Mouse (Mus musculus): Measurements from ENCODE around the gene Cdk5rap2.
A peak's percentile ranks its signal among the peaks of the same experiment; 100 is the strongest.

Cdk5rap2 gene

DNA sequence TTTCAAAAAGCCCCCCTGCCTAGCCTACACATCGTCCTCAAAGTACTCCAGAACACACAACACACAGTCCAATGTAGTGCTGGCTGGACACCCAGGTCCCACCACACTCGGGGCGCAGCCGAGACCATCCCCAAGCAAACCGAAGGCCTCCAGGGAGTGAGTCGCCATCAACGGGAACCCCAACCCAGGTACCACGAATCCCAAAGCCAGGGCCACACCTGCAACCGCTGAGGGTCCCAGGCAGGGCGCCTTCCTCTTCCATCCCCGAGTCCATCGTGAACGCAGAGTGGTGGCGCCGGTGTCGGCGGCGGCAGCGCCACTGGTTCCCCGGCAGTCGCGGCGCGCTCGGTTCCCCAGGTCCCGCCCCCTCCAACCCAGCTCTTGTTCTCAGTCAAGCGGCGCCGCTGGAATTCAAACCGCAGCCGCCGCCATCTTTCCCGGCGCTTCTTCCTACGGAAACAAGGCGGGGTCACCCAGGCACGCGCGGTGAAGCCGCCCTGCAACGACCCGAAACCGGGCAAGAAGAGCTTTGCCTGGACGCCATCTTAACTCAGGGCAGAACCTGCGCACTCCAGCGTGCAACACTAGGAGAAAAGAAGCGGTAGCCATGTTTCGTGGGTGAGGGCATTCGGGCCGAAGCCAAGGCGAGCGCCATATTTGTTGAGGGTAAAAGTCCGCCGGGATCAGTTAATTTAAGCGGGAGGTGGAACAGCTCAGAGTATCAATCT lies at the start of gene Cdk5rap2:
Gene Cdk5rap2, minus strand, starts transcription at position 450 of the 728 bp plus-strand sequence.
- DNase-seq (ENCODE audit: low spot score) = peak; percentile 97

DNA sequence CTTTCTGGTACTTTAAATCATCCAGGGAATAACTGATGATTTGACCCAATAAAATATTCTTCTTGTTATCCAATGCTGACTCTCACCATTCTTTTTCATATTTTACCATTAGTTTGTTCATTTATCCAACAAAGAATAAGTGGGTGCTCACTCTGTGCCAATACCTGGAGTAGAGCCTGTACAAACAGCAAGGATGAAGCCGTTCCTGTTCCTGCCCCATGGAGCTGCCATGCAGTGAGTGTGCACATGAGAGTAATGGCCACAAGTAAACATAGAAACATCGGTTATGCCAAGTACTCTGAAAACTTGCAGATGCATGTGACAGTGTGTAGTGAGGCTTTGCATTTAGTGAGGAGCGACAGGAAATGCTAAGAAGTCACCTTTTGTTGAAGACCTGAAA lies 41.9 kb upstream of the Cdk5rap2 start:
- no peak for DNase-seq (ENCODE audit: low spot score)

DNA sequence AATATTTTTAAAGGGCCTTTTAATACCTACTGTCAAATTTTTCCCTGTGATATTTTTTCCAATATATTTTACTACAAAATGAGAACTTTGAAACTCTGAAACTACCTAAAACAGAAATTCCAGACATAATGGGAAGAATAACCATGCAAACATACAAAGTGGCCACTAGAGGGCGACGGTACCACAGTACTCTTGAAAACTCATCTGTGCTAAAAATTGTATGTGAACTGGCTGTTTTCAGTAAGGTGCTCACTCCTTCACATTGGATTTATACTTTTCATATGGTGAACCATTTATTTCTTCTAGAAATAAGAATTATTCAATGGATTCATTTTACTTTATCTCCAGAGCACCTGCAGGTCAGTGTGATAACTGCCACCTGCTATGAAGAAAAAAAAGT lies 41.5 kb upstream of the Cdk5rap2 start:
- DNase-seq (ENCODE audit: low spot score) = peak; percentile 79

DNA sequence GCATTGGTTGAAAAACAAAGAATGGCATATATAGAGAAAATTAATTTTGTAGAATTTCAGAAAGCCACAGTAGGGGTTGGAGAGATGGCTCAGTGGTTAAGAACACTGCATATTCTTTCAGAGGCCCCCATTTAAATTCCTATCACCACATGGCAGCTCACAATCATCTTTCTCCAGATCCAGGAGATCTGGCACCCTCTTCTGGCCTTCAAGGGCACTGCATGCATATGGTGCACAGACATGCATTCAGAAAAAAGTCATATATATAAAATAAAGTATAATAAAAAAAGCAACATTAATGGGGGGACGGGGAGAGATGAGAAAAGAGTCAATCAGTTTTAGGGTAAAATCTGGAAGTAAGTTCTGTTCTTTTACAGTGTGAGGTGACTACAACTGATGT lies 39.4 kb upstream of the Cdk5rap2 start:
- no peak for DNase-seq (ENCODE audit: low spot score)

DNA sequence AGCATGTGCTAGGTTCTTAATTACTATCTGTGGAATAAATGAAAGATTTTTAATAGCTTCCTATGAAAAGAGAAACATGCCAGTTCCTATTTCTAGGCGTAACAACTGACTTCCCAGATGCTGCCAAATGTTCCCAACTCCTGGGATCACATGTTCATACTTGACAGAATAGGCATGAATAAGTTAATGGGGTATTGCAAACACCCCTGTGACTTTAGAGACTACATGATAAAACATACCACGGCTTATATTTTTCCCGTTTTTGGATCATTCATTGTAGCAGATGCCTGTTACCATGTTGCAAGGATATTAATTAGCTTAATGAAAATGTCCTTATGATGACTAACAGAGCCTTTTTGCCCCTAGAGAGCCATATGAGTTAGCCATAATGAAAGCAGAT lies 36.5 kb upstream of the Cdk5rap2 start:
- DNase-seq (ENCODE audit: low spot score) = no peak

DNA sequence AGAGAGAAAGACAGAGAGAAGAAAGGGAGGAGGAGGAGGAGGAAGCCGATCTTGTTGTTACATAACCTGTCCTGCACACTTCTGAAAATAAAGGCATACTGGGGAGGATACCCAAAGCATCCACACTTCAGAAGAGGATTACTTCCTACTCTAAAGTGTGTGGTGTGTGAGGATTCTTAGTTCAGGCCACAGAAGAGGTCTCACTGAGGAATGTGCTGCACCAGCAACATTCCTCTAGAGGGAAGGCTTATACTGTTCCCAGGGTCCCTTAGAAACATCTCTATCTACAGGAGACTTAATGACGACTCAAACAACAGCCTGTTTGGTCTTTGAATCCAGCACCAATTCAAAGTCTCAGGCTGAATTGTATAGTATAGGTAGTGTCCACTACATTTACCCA lies 10.0 kb upstream of the Cdk5rap2 start:
- DNase-seq (ENCODE audit: low spot score) = no peak

DNA sequence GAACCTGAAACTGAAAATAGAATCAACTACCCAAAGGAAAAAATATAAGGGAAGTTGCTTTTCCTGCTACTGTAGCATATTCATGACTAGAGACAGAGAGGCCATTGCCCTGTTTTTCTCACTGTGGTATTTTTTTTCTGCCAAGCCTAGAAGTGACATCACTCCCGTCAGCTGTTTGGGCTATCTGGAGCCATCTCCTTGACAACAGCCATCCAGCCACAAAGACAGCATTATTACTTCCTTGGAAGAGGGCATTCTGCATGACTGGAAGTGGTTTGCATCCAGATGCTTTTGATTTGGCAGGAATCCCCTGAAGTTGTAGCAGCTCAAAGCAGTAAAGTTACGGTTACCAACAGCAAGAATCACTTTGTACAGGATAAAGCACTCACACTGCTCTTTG lies 1.9 kb upstream of the Cdk5rap2 start:
- peak; percentile 65 for DNase-seq (ENCODE audit: low spot score)

DNA sequence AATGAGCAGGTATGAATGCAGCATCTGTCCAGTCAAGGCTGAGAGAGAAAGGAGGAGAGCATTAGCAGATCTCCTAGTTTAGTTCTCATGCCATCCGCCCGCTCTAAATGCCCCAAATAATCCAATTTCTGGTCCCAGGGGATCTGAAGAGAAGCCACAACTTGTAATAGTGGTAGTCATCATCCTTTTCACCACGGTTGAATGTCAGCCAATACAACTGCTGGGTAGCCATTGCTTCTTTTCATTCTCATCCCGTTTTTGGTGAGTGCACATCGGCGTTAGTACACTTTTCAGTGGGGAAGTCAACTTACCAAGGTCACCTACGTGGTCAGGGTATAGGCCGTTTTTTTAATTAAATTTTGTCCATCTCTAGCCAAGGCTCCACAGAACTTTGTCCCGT lies 787 bp downstream of the Cdk5rap2 start:
- no peak for DNase-seq (ENCODE audit: low spot score)

DNA sequence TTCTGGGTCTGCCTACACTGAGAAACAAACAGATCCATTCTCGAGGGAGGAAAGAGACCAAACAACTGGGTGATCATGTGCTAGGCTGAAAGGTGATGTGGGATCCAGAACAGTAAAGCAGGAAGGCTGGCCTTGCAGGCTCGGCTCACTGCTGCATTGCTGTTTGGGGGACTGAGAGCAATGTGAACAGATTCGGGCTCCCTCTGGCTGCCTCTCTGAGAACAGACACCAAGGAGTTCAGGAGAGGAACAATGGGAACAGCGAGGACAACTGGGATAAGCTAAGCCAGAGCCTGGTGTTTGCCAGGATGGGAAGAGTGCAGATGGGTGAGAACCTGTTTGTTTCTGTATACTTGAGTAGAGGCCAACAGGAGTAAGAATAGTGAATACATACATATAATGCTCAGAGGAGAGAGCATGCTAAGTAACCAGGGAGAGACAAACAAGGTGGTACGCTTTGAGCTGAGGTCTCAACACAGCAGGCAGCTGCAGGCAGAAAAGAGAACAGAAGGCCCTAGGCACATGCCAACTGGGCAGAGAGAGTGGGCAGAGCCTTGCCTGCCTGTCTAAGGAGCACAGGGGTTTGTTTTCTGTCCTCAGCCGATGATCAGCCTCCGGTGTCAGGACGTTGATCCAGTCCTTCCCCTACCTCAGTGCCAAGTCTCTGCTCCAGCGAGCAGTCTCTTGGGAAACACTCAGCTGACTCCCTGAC lies 8.0 kb downstream of the Cdk5rap2 start:
- DNase-seq (ENCODE audit: low spot score) = peak; percentile 44

DNA sequence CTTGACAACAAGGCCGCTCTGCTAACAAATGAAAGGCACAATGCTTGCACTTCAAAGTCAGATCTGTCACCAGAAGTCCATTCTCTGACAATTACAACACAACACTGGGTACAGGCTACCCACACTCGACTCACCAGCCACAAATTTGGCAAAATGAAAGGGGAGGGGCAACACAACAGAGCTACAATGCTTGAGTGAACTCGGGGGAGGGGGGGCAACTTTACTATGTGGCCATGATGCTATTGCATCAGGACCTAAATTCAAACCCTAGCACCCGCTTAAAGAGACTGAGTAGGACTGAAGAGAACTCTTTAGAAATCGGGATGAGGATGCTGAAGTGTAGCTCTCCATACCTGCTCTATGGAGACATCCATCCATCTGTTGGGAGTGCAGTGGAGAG lies 10.8 kb downstream of the Cdk5rap2 start:
- DNase-seq (ENCODE audit: low spot score) = no peak

DNA sequence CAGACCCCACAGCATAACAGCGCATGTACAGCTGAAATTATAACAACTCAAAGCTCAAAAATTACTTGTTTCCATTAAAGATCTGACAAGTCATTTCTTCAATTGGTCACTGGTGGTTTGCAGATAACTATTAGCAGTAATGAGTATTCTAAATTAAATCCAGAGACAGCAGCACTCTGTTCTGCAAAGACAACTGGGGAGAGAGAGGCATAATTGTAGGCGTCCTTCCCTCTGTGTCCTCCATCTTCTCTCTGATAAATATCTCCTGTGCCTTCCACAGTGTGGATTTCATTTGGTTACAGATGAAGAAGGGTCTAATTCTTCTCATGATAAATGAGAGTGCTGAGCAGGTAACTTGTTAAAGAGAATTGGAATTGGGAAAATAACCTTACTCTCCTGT lies 11.2 kb downstream of the Cdk5rap2 start:
- no peak for DNase-seq (ENCODE audit: low spot score)

DNA sequence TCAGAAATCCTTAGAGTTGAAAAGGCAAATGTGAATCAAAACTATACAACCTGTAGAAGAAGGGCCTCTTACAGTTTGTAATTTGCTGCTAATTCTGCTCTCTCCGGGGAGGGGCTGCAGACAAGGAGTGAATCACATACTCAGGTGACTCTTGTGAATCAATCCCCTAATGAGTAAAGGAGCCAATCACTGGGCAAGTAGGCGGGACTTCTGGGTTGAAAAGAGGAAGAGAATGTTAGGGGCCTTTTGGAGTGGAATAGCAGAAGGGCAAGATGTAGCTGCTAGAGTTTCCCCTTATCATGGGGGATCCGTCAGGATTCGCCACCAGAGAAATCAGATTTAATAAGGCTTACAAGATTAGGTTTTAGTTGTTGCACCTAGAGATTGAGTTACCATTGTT lies 12.2 kb downstream of the Cdk5rap2 start:
- DNase-seq (ENCODE audit: low spot score) = no peak

DNA sequence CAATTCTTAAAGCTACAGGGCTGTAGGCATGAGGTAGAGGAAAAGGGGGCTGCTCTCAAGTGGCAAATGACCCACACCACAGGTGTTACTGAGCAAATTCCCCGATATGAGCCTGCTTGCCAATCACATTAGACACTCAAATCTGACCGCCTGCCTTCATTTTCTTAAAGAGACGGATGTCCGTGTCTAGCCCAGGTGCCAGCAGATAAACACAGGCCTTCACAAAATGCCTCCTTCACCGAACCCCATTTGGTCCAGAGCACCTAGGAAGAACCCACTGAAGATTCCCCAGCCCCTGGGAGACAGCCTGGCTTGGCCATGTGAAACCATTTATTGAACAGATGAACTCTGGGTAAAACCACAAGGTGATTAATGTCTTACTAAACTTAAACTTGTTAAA lies 13.5 kb downstream of the Cdk5rap2 start:
- no peak for DNase-seq (ENCODE audit: low spot score)

DNA sequence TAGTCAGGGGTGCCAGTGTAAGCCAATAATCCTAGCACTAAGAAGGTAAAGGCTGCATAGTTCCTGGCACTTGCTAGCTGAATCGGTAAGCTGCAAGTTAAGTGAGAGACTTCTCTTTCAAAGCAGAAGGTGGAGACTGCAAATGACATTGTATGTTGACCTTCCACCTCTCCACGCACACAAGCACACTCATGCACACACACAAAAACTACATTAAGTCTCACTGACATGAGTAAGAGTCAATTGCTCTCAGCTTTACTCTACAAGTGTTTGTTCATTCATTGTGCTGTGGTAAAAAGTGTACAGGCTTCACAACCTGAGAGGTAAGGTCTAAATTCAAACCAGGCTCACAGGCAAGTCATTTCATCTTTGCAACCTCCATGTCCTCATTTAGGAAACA lies 15.5 kb downstream of the Cdk5rap2 start:
- no peak for DNase-seq (ENCODE audit: low spot score)

DNA sequence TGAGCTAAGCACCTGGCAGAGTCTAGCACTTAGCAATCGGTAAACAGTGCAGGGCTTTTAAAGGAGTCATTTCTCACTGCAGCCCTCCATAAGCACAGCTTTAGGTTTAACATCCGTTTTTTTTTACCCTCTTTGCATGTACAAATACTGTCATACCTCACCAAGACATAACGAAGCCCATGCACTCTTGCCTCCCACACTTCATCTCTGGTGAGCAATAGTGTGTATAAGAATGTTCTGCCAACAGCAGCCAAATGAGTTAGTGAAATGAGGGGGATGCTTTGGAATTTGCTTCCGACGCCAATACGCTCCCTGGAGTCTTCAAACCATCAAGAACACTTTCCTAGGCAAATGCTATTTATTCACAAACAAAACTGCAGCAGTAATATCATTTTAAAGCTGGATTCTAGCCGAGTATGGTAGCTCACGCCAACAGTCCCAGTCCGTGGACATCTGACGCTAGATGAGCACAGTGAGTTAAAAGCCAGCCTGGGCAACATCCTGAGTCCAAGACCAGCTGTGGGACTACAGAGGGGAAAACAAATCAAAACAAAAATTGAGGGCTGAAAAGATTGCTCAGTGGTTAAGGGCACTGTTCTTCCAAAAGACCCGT lies 18.4 kb downstream of the Cdk5rap2 start:
- no peak for DNase-seq (ENCODE audit: low spot score)

DNA sequence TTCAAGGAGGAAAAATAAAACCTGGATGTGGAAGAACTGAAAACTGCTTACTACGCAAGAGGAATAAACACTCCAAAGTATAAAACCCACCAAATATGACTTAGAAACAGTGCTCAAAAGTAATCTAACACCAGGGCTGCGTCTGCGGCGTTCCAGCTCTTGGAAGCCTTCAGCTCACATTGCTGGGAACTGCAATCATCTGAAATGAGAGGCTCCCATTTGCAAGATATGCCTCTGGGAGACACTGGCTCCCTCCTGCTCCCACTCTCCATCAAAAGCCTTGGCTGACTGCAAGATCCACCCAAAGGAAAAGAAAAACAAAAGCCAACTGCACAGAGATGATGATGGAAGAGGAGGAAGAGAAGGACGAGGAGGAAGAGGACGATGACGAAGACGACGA lies 19.2 kb downstream of the Cdk5rap2 start:
- DNase-seq (ENCODE audit: low spot score) = no peak

DNA sequence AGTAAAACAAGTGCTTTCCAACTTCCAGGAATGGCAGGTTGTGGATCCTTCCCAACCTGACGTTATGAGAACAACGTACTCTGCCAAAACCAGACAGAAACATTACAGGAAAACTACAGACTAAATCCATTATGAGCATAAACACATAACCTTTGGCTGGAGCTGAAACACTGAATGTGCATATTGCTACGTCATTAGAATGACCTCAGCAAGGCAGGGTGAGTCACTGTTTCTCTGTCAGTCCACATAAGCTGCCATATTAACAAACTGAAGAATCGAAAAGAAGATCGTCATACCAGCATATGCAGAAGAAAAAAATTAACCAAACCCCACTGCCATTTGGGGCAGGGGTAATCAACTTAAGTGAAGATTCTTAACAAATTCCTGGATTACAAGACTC lies 24.0 kb downstream of the Cdk5rap2 start:
- no peak for DNase-seq (ENCODE audit: low spot score)

DNA sequence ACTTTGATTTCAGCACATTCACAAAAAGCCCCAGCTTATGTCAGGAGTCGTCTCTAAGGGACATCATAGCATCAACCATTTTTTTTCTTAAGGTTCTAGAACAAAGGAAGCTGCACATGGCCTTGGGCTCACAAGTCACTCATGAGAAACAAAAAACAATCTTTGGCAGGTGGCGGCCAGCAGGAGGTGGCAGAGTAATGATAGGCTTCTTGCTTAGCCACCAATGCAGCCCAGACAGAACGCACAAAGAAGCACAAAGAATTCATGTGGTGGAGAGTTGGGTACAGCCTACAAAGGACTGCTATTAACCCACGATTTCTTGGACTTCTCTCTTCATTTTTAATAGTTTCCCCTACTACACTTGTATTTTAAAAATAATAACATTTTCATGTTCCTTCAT lies 32.9 kb downstream of the Cdk5rap2 start:
- DNase-seq (ENCODE audit: low spot score) = no peak

DNA sequence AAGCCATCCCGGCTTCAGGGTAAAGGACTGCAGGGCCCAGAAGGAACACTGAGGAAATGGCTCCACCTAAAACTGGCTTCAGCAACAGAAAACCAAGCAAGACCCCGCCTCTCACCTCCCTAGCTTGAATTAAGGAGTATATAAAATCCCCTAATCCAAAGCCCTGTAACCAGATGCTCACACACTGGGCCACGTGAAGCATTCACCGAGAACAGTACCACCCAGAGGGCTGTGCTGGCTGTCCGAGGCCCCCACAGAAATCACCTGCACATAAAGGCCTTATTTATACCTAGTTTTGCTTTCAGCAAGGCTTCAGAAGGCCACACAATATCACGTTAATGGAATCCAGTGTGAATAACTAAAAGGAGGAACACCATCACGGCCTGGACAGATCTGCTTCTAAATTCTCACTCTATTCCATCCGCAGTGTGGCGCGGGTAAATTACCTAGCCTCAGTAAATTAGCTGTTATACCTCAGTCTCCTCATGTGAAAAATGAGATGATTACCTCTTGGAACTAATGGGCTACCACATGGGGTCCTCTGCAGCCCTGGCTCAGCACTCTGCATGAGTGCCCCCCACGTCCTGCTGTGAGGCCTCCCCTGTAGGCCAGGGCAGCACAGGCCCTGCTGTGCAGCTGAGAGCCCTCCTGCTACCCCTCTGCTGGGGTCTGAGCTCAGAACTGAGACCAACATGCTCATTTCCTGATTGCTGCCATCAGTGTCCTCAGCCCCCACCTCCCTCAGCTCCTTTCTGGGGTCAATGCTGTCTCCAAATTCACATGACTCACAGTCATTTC lies 45.0 kb downstream of the Cdk5rap2 start:
- DNase-seq (ENCODE audit: low spot score) = no peak

DNA sequence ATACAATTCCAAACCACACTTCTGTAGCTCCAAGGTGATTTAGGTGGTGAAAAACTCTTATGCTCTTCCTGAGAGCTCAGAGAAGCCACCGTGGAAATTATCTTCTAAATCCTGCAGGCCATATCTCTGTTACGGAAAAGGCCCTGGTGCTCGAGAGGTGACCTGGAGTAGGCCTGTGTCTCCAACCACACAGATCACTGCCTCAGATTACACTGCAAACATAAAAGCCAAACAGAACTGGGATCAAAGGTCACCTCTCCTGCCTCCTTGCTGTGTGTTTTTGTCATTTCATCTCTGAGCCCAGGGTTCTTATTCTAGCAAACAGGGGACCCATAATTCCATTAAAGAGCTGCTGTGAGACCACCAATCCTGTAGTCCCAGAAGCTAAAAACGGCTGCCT lies 48.9 kb downstream of the Cdk5rap2 start:
- DNase-seq (ENCODE audit: low spot score) = peak; percentile 34

DNA sequence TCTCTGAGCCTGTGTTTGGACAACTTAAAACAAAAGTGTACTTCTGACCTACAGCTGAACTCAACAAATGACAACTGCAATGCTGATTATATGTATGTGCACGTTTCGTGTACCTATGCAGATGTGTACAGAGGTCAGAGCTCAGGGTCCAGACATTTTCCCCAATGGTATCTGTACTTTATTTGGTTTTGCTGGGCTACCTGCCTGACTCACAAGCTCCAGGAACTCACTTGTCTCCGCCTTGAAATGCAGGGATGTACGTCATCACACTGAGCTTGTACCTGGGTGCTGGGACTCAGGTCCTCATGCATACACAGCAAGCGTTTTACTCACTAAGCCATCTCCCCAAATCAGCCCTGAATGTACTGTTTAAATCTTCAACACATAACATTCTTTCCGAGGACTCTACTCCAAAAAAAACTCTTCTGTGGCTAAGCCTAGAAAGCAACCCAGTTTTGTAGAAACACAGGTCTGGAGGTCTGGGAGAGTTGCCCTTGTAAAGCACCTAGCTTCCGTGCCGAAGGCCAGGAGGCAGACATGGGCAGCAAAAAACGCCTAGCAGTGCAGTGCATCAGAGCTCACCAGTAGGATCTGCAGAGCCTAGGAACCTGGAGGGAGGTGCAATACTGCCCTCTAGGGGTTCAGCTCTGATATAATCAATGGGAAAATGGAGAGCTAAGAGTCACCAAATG lies 54.4 kb downstream of the Cdk5rap2 start:
- DNase-seq (ENCODE audit: low spot score) = peak; percentile 73

DNA sequence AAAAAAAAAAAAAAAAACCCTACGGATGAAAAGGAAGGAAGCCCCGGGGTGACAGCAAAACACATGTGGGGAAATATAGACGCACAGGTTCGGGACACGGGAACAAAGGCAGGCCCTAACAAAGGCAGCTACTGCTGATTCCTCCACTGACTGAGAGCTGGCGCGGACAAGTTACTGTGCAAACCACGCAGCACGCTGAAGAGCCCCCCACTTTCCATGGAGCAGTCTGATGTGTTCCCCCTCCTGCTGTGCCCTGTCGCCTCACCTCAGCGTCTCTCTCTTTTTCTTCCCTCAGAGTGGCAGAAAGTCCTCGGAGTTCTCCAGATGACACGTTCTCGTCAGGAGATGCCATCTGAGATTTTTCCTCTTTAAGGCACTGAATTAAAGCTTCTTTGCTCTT lies 55.8 kb downstream of the Cdk5rap2 start:
- no peak for DNase-seq (ENCODE audit: low spot score)
